Mouse (Mus musculus) neural tube, embryonic 13.5 days (tissue): ENCODE measurements around the gene Fzd7. TPM values are rescaled to one million over a fixed set of nuclear protein-coding genes. Genes with fewer than 3 reads are reported as not detected.
A peak's percentile ranks its signal among the peaks of the same experiment; 100 is the strongest.

Experiments
- ATAC-seq: fragments of 200-750 bp; cut with Nextera tagmentation; 2 replicates; pipeline ENCODE4 v1.8.0; 2017; ENCODE audit warnings: low read depth, mild to moderate bottlenecking, moderate TSS enrichment, moderate library complexity
- H3K27ac ChIP-seq: fragments of 300-500 bp; sonication (generic); replicated peaks from 2 replicates; pipeline ENCODE4 v1.5.1; 2015; ENCODE audit warnings: moderate library complexity, mild to moderate bottlenecking, inconsistent platforms
- H3K27me3 ChIP-seq: fragments of 300-500 bp; sonication (generic); 2 replicates; pipeline ENCODE4 v1.6.1; 2015; ENCODE audit warnings: mild to moderate bottlenecking, inconsistent platforms
- H3K36me3 ChIP-seq: fragments of 300-500 bp; sonication (generic); 2 replicates; pipeline ENCODE4 v1.6.1; 2015; ENCODE audit warnings: mild to moderate bottlenecking, inconsistent platforms
- H3K4me1 ChIP-seq: fragments of 300-500 bp; sonication (generic); replicated peaks from 2 replicates; pipeline ENCODE4 v1.6.1; 2015; ENCODE audit warnings: inconsistent platforms
- H3K4me2 ChIP-seq: fragments of 300-500 bp; sonication (generic); 2 replicates; pipeline ENCODE4 v1.6.1; 2015; ENCODE audit warnings: inconsistent platforms, mild to moderate bottlenecking, moderate library complexity
- H3K4me3 ChIP-seq: fragments of 300-500 bp; sonication (generic); 2 replicates; pipeline ENCODE4 v1.5.1; 2015; ENCODE audit warnings: mild to moderate bottlenecking, inconsistent platforms
- H3K9ac ChIP-seq: fragments of 300-500 bp; sonication (generic); 2 replicates; pipeline ENCODE4 v1.6.1; 2015; ENCODE audit warnings: moderate library complexity, mild to moderate bottlenecking, inconsistent platforms
- H3K9me3 ChIP-seq: fragments of 300-500 bp; sonication (generic); 2 replicates; pipeline ENCODE4 v1.6.1; 2016; ENCODE audit warnings: inconsistent platforms
- WGBS: fragments of 180-500 bp; shearing (Covaris S2); methylation state at CpG from one replicate; pipeline ENCODE4 v1.1.7; 2015; 5-methylcytosine and 5-hydroxymethylcytosine counted together
- polyA plus RNA-seq: library from polyadenylated mRNA; unstranded; fragments of >200 nt; fragmentation: Nextera tagmentation; extraction: Ambion mirVana; gene quantifications from 2 replicates; pipeline ENCODE4 v1.2.1, GENCODE M21; 2015

Gene Fzd7
- polyA plus RNA-seq, 1 experiment from 2014 or later = 6.7 TPM

- 10% methylated on average over 9 of the region's 11 CpGs for WGBS
- Histone ChIP-seq H3K36me3 (no peaks in the 10 kb centered on the region), H3K4me1 (peaks cover 29% of the 10 kb centered on the region), H3K9me3 (no peaks in the 10 kb centered on the region), H3K27me3 (no peaks in the 10 kb centered on the region), H3K4me3 (no peak overlapping the region), H3K9ac (no peak overlapping the region), H3K27ac (no peak overlapping the region), H3K4me2 (no peak overlapping the region)
- no peak for ATAC-seq
These were observed 9.7 kb upstream of the Fzd7 start for GRCm38 (mm10) chr1:59472368-59473180.

GRCm38 (mm10) chr1:59473181-59473555 lies 9.1 kb upstream of the Fzd7 start:
- WGBS = 9% methylated on average over 4 of the region's 4 CpGs
- H3K9me3 ChIP-seq = no peaks in the 10 kb centered on the region
- H3K4me1 ChIP-seq = peaks cover 29% of the 10 kb centered on the region
- H3K9ac ChIP-seq = no peak overlapping the region
- H3K4me3 ChIP-seq = no peak overlapping the region
- no peaks in the 10 kb centered on the region for H3K27me3 ChIP-seq
- H3K36me3 ChIP-seq = no peaks in the 10 kb centered on the region
- H3K27ac ChIP-seq = no peak overlapping the region
- H3K4me2 ChIP-seq = no peak overlapping the region
- ATAC-seq = no peak

GRCm38 (mm10) chr1:59475618-59476017 lies 6.6 kb upstream of the Fzd7 start:
- Histone ChIP-seq H3K4me1 (peaks cover 25% of the 10 kb centered on the region), H3K27ac (no peak overlapping the region), H3K4me3 (no peak overlapping the region), H3K4me2 (no peak overlapping the region), H3K9ac (no peak overlapping the region), H3K36me3 (no peaks in the 10 kb centered on the region), H3K27me3 (no peaks in the 10 kb centered on the region), H3K9me3 (no peaks in the 10 kb centered on the region)
- WGBS = 32% methylated on average over 2 of the region's 2 CpGs
- ATAC-seq = no peak

- no peak for ATAC-seq
These were observed 3.3 kb upstream of the Fzd7 start for GRCm38 (mm10) chr1:59478911-59479310.

GRCm38 (mm10) chr1:59480821-59481455 lies 1.3 kb upstream of the Fzd7 start:
- peak overlapping the region; percentile 66 for H3K27ac ChIP-seq
- 2% methylated on average over 23 of the region's 23 CpGs for WGBS
- peak overlapping the region; percentile 97 for H3K4me2 ChIP-seq
- ATAC-seq = no peak
- peaks cover 50% of the 10 kb centered on the region for H3K4me1 ChIP-seq
- peak overlapping the region; percentile 70 for H3K4me3 ChIP-seq
- H3K9me3 ChIP-seq = no peaks in the 10 kb centered on the region
- peak overlapping the region; percentile 62 for H3K9ac ChIP-seq
- H3K36me3 ChIP-seq = no peaks in the 10 kb centered on the region
- peaks cover 17% of the 10 kb centered on the region; the same call in 1 of the 2 replicates for H3K27me3 ChIP-seq

More at GRCm38 (mm10) chr1:59478911-59479310, 3.3 kb upstream of the Fzd7 start:
- H3K4me2 ChIP-seq = no peak overlapping the region
- H3K36me3 ChIP-seq = no peaks in the 10 kb centered on the region
- WGBS = 82% methylated on average over 3 of the region's 3 CpGs
- no peak overlapping the region for H3K27ac ChIP-seq
- H3K9ac ChIP-seq = no peak overlapping the region
- H3K27me3 ChIP-seq = peaks cover 8% of the 10 kb centered on the region; the same call in 1 of the 2 replicates
- no peak overlapping the region for H3K4me3 ChIP-seq
- H3K4me1 ChIP-seq = peaks cover 32% of the 10 kb centered on the region
- H3K9me3 ChIP-seq = no peaks in the 10 kb centered on the region

- Histone ChIP-seq H3K36me3 (no peaks in the 10 kb centered on the region), H3K27ac (peak overlapping the region; percentile 76), H3K4me2 (peak overlapping the region; percentile 97), H3K4me1 (peaks cover 56% of the 10 kb centered on the region), H3K9ac (peak overlapping the region; percentile 83), H3K4me3 (peak overlapping the region; percentile 70), H3K9me3 (no peaks in the 10 kb centered on the region), H3K27me3 (peaks cover 17% of the 10 kb centered on the region; the same call in 1 of the 2 replicates)
- peak; percentile 92 for ATAC-seq
- under 1% methylated on average over 56 of the region's 57 CpGs for WGBS
These were observed 550 bp upstream of the Fzd7 start for GRCm38 (mm10) chr1:59481456-59482291.

- H3K4me2 ChIP-seq = peak overlapping the region; percentile 97
- H3K4me1 ChIP-seq = peaks cover 67% of the 10 kb centered on the region
- ATAC-seq = peak; percentile 28
- under 1% methylated on average over 88 of the region's 88 CpGs for WGBS
- no peaks in the 10 kb centered on the region for H3K36me3 ChIP-seq
- peak overlapping the region; percentile 76 for H3K27ac ChIP-seq
- peak overlapping the region; percentile 70 for H3K4me3 ChIP-seq
- H3K9me3 ChIP-seq = no peaks in the 10 kb centered on the region
- H3K27me3 ChIP-seq = peaks cover 17% of the 10 kb centered on the region; the same call in 1 of the 2 replicates
- peak overlapping the region; percentile 83 for H3K9ac ChIP-seq
These were observed 684 bp downstream of the Fzd7 start for GRCm38 (mm10) chr1:59482696-59483520.

- H3K9me3 ChIP-seq = no peaks in the 10 kb centered on the region
- peak overlapping the region; percentile 97 for H3K4me2 ChIP-seq
- WGBS = 2% methylated on average over 46 of the region's 46 CpGs
- peaks cover 17% of the 10 kb centered on the region; the same call in 1 of the 2 replicates for H3K27me3 ChIP-seq
- no peaks in the 10 kb centered on the region for H3K36me3 ChIP-seq
- H3K4me1 ChIP-seq = peaks cover 74% of the 10 kb centered on the region
- H3K4me3 ChIP-seq = peak overlapping the region; percentile 70
- peak overlapping the region; percentile 77 for H3K27ac ChIP-seq
- H3K9ac ChIP-seq = peak overlapping the region; percentile 83
- peak; percentile 69 for ATAC-seq
These were observed 1.5 kb downstream of the Fzd7 start for GRCm38 (mm10) chr1:59483521-59484245.

- H3K4me1 ChIP-seq = peaks cover 74% of the 10 kb centered on the region
- ATAC-seq = no peak
- WGBS = 2% methylated on average over 21 of the region's 21 CpGs
- H3K9ac ChIP-seq = peak overlapping the region; percentile 83
- peaks cover 17% of the 10 kb centered on the region; the same call in 1 of the 2 replicates for H3K27me3 ChIP-seq
- no peaks in the 10 kb centered on the region for H3K9me3 ChIP-seq
- H3K27ac ChIP-seq = peak overlapping the region; percentile 77
- no peaks in the 10 kb centered on the region for H3K36me3 ChIP-seq
- peak overlapping the region; percentile 70 for H3K4me3 ChIP-seq
- H3K4me2 ChIP-seq = peak overlapping the region; percentile 97
These were observed 2.1 kb downstream of the Fzd7 start for GRCm38 (mm10) chr1:59484314-59484713.

GRCm38 (mm10) chr1:59484791-59485785 lies 2.9 kb downstream of the Fzd7 start:
- 6% methylated on average over 16 of the region's 16 CpGs for WGBS
- Histone ChIP-seq H3K27me3 (peaks cover 17% of the 10 kb centered on the region; the same call in 1 of the 2 replicates), H3K9me3 (no peaks in the 10 kb centered on the region), H3K4me2 (peak overlapping the region; percentile 97), H3K4me3 (peak overlapping the region; percentile 70), H3K27ac (peak overlapping the region; percentile 77), H3K36me3 (no peaks in the 10 kb centered on the region), H3K9ac (peak overlapping the region; percentile 83), H3K4me1 (peaks cover 76% of the 10 kb centered on the region)
- no peak for ATAC-seq
